Mouse (Mus musculus): ENCODE measurements at regions not wholly inside any gene's neighbourhood (a gene's known extent, or its start where the extent isn't known, plus 50 kb on each side); places are given as distances from the start of the nearest gene placed in this dataset.

GRCm38 (mm10) chr2:75164987-75165386 lies 339.4 kb downstream of the Mtx2 start:
- H3K4me3 ChIP-seq (ENCODE audit: low read depth, low read length), result no peak overlapping the region
- 83% methylated on average over 4 of the region's 4 CpGs for WGBS
- no peak overlapping the region for H3K27ac ChIP-seq (ENCODE audit: insufficient read depth, low read depth, low read length)
- no peaks in the 10 kb centered on the region for H3K36me3 ChIP-seq (ENCODE audit: control insufficient read depth, insufficient read depth, low read length)
- TF ChIP-seq POLR2A (IDR thresholded peaks at IDR 0.05; ENCODE audit: low read depth, low read length) (no peak), CTCF (IDR thresholded peaks at IDR 0.05; ENCODE audit: extremely low read depth, insufficient read length, insufficient replicate concordance, low read depth, low read length) (no peak)
- H3K4me1 ChIP-seq (ENCODE audit: control insufficient read depth, insufficient read depth, insufficient read length, low read length), result no peaks in the 10 kb centered on the region
- H3K27me3 ChIP-seq (ENCODE audit: control insufficient read depth, insufficient read depth, low read length), result no peaks in the 10 kb centered on the region

GRCm38 (mm10) chr2:75176267-75176666 lies 350.7 kb downstream of the Mtx2 start:
- 84% methylated on average over 5 of the region's 5 CpGs for WGBS
- H3K4me1 ChIP-seq (ENCODE audit: control insufficient read depth, insufficient read depth, insufficient read length, low read length), result no peaks in the 10 kb centered on the region
- no peak overlapping the region for H3K27ac ChIP-seq (ENCODE audit: insufficient read depth, low read depth, low read length)
- TF ChIP-seq CTCF (IDR thresholded peaks at IDR 0.05; ENCODE audit: extremely low read depth, insufficient read length, insufficient replicate concordance, low read depth, low read length) (no peak), POLR2A (IDR thresholded peaks at IDR 0.05; ENCODE audit: low read depth, low read length) (no peak)
- no peak overlapping the region for H3K4me3 ChIP-seq (ENCODE audit: low read depth, low read length)
- H3K27me3 ChIP-seq (ENCODE audit: control insufficient read depth, insufficient read depth, low read length), result no peaks in the 10 kb centered on the region
- H3K36me3 ChIP-seq (ENCODE audit: control insufficient read depth, insufficient read depth, low read length), result no peaks in the 10 kb centered on the region

GRCm38 (mm10) chr2:75183293-75183692 lies 357.7 kb downstream of the Mtx2 start:
- Histone ChIP-seq H3K27me3 (ENCODE audit: control insufficient read depth, insufficient read depth, low read length) (no peaks in the 10 kb centered on the region), H3K4me1 (ENCODE audit: control insufficient read depth, insufficient read depth, insufficient read length, low read length) (no peaks in the 10 kb centered on the region), H3K36me3 (ENCODE audit: control insufficient read depth, insufficient read depth, low read length) (no peaks in the 10 kb centered on the region), H3K4me3 (ENCODE audit: low read depth, low read length) (no peak overlapping the region), H3K27ac (ENCODE audit: insufficient read depth, low read depth, low read length) (no peak overlapping the region)
- 60% methylated on average over 4 of the region's 4 CpGs for WGBS
- TF ChIP-seq CTCF (IDR thresholded peaks at IDR 0.05; ENCODE audit: extremely low read depth, insufficient read length, insufficient replicate concordance, low read depth, low read length) (no peak), POLR2A (IDR thresholded peaks at IDR 0.05; ENCODE audit: low read depth, low read length) (no peak)

GRCm38 (mm10) chr2:75202587-75203220 lies 377.1 kb downstream of the Mtx2 start:
- Histone ChIP-seq H3K36me3 (ENCODE audit: control insufficient read depth, insufficient read depth, low read length) (no peaks in the 10 kb centered on the region), H3K4me3 (ENCODE audit: low read depth, low read length) (no peak overlapping the region), H3K27ac (ENCODE audit: insufficient read depth, low read depth, low read length) (no peak overlapping the region), H3K4me1 (ENCODE audit: control insufficient read depth, insufficient read depth, insufficient read length, low read length) (no peaks in the 10 kb centered on the region), H3K27me3 (ENCODE audit: control insufficient read depth, insufficient read depth, low read length) (no peaks in the 10 kb centered on the region)
- WGBS, result 36% methylated on average over 7 of the region's 7 CpGs
- TF ChIP-seq POLR2A (IDR thresholded peaks at IDR 0.05; ENCODE audit: low read depth, low read length) (no peak), CTCF (IDR thresholded peaks at IDR 0.05; ENCODE audit: extremely low read depth, insufficient read length, insufficient replicate concordance, low read depth, low read length) (no peak)

GRCm38 (mm10) chr2:75208821-75209758 lies 383.5 kb downstream of the Mtx2 start:
- TF ChIP-seq CTCF (IDR thresholded peaks at IDR 0.05; ENCODE audit: extremely low read depth, insufficient read length, insufficient replicate concordance, low read depth, low read length) (no peak), POLR2A (IDR thresholded peaks at IDR 0.05; ENCODE audit: low read depth, low read length) (no peak)
- Histone ChIP-seq H3K36me3 (ENCODE audit: control insufficient read depth, insufficient read depth, low read length) (no peaks in the 10 kb centered on the region), H3K4me1 (ENCODE audit: control insufficient read depth, insufficient read depth, insufficient read length, low read length) (no peaks in the 10 kb centered on the region), H3K27ac (ENCODE audit: insufficient read depth, low read depth, low read length) (no peak overlapping the region), H3K4me3 (ENCODE audit: low read depth, low read length) (no peak overlapping the region), H3K27me3 (ENCODE audit: control insufficient read depth, insufficient read depth, low read length) (no peaks in the 10 kb centered on the region)
- 79% methylated on average over 27 of the region's 27 CpGs for WGBS

GRCm38 (mm10) chr2:75209790-75210583 lies 384.4 kb downstream of the Mtx2 start:
- Histone ChIP-seq H3K36me3 (ENCODE audit: control insufficient read depth, insufficient read depth, low read length) (no peaks in the 10 kb centered on the region), H3K27me3 (ENCODE audit: control insufficient read depth, insufficient read depth, low read length) (no peaks in the 10 kb centered on the region), H3K27ac (ENCODE audit: insufficient read depth, low read depth, low read length) (no peak overlapping the region), H3K4me3 (ENCODE audit: low read depth, low read length) (no peak overlapping the region), H3K4me1 (ENCODE audit: control insufficient read depth, insufficient read depth, insufficient read length, low read length) (no peaks in the 10 kb centered on the region)
- no peak for TF ChIP-seq CTCF (IDR thresholded peaks at IDR 0.05; ENCODE audit: extremely low read depth, insufficient read length, insufficient replicate concordance, low read depth, low read length)
- TF ChIP-seq POLR2A (IDR thresholded peaks at IDR 0.05; ENCODE audit: low read depth, low read length), result no peak
- 52% methylated on average over 17 of the region's 17 CpGs for WGBS

Measured in small intestine, adult 2 months (tissue).